Mouse (Mus musculus): ENCODE data around the gene Ranbp9. TPM values are rescaled to one million over a fixed set of nuclear protein-coding genes. Genes with fewer than 3 reads are reported as not detected.

Ranbp9 gene
- polyA plus RNA-seq, 1 experiment = 15.7 TPM

DNA sequence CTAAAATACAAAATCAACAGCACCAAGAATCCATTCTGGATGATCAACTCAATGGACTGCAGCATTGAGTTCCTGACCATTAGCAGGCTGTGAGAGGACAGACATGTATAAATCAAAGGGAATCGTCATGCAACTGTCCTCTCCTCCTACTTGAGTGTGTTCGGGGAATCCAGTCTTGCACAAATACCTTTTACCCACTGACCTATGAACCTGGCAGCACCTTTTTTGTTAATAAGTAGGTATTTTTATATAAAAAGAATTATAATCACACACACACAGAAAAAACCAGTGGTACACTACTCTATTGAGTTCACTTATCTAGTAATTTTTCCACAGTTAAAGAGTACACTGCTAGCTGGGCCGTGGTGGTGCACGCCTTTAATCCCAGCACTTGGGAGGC is 37.4 kb downstream of the Ranbp9 start:
- no peaks in the 10 kb centered on the region for H3K27me3 ChIP-seq (ENCODE audit: control insufficient read depth, insufficient read depth, low read length)
- WGBS = 87% methylated on average over 4 of the region's 4 CpGs
- no peak for DNase-seq (ENCODE audit: low read depth in 1 of 2, low spot score in 2 of 2)
- no peaks in the 10 kb centered on the region for H3K36me3 ChIP-seq (ENCODE audit: control insufficient read depth, insufficient read depth, low read length)
- TF ChIP-seq CTCF (IDR thresholded peaks at IDR 0.05; ENCODE audit: extremely low read depth, insufficient read depth, insufficient read length, insufficient replicate concordance) (no peak), POLR2A (IDR thresholded peaks at IDR 0.05; ENCODE audit: low read depth, low read length) (no peak)
- no peak overlapping the region for H3K27ac ChIP-seq (ENCODE audit: insufficient read depth, low read length)
- H3K4me1 ChIP-seq (ENCODE audit: control insufficient read depth, insufficient read depth, insufficient read length) = peaks cover 18% of the 10 kb centered on the region; the same call in 1 of the 2 replicates
- no peak overlapping the region for H3K4me3 ChIP-seq (ENCODE audit: extremely low read depth, insufficient read depth, insufficient read length)

- no peak for DNase-seq (ENCODE audit: low read depth in 1 of 2, low spot score in 2 of 2)
- Histone ChIP-seq H3K36me3 (ENCODE audit: control insufficient read depth, insufficient read depth, low read length) (no peaks in the 10 kb centered on the region), H3K4me1 (ENCODE audit: control insufficient read depth, insufficient read depth, insufficient read length) (peaks cover 16% of the 10 kb centered on the region; the same call in 1 of the 2 replicates), H3K27ac (ENCODE audit: insufficient read depth, low read length) (no peak overlapping the region), H3K27me3 (ENCODE audit: control insufficient read depth, insufficient read depth, low read length) (no peaks in the 10 kb centered on the region), H3K4me3 (ENCODE audit: extremely low read depth, insufficient read depth, insufficient read length) (no peak overlapping the region)
- TF ChIP-seq CTCF (IDR thresholded peaks at IDR 0.05; ENCODE audit: extremely low read depth, insufficient read depth, insufficient read length, insufficient replicate concordance) (no peak), POLR2A (IDR thresholded peaks at IDR 0.05; ENCODE audit: low read depth, low read length) (no peak)
- WGBS = 39% methylated on average over 1 of the region's 1 CpGs
Measured at GRCm38 (mm10) chr13:43442551-43442950, 38.5 kb downstream of the Ranbp9 start.

GRCm38 (mm10) chr13:43440376-43440775 is 40.7 kb downstream of the Ranbp9 start:
- no peaks in the 10 kb centered on the region for H3K27me3 ChIP-seq (ENCODE audit: control insufficient read depth, insufficient read depth, low read length)
- H3K27ac ChIP-seq (ENCODE audit: insufficient read depth, low read length) = no peak overlapping the region
- H3K4me3 ChIP-seq (ENCODE audit: extremely low read depth, insufficient read depth, insufficient read length) = no peak overlapping the region
- 88% methylated on average over 1 of the region's 1 CpGs for WGBS
- DNase-seq (ENCODE audit: low read depth in 1 of 2, low spot score in 2 of 2) = no peak
- no peaks in the 10 kb centered on the region for H3K36me3 ChIP-seq (ENCODE audit: control insufficient read depth, insufficient read depth, low read length)
- TF ChIP-seq POLR2A (IDR thresholded peaks at IDR 0.05; ENCODE audit: low read depth, low read length) (no peak), CTCF (IDR thresholded peaks at IDR 0.05; ENCODE audit: extremely low read depth, insufficient read depth, insufficient read length, insufficient replicate concordance) (no peak)
- H3K4me1 ChIP-seq (ENCODE audit: control insufficient read depth, insufficient read depth, insufficient read length) = peaks cover 10% of the 10 kb centered on the region; the same call in 1 of the 2 replicates

- Histone ChIP-seq H3K27ac (ENCODE audit: insufficient read depth, low read length) (no peak overlapping the region), H3K4me1 (ENCODE audit: control insufficient read depth, insufficient read depth, insufficient read length) (peaks cover 2% of the 10 kb centered on the region; the same call in 1 of the 2 replicates), H3K27me3 (ENCODE audit: control insufficient read depth, insufficient read depth, low read length) (no peaks in the 10 kb centered on the region), H3K4me3 (ENCODE audit: extremely low read depth, insufficient read depth, insufficient read length) (no peak overlapping the region), H3K36me3 (ENCODE audit: control insufficient read depth, insufficient read depth, low read length) (peaks cover 7% of the 10 kb centered on the region; the same call in 1 of the 2 replicates)
- no peak for DNase-seq (ENCODE audit: low read depth in 1 of 2, low spot score in 2 of 2)
- no peak for TF ChIP-seq CTCF (IDR thresholded peaks at IDR 0.05; ENCODE audit: extremely low read depth, insufficient read depth, insufficient read length, insufficient replicate concordance)
- no peak for TF ChIP-seq POLR2A (IDR thresholded peaks at IDR 0.05; ENCODE audit: low read depth, low read length)
- 30% methylated on average over 2 of the region's 2 CpGs for WGBS
Measured at GRCm38 (mm10) chr13:43433395-43433794, 47.7 kb downstream of the Ranbp9 start.

- 95% methylated on average over 4 of the region's 4 CpGs for WGBS
- no peaks in the 10 kb centered on the region for H3K27me3 ChIP-seq (ENCODE audit: control insufficient read depth, insufficient read depth, low read length)
- H3K4me3 ChIP-seq (ENCODE audit: extremely low read depth, insufficient read depth, insufficient read length) = no peak overlapping the region
- no peak overlapping the region for H3K27ac ChIP-seq (ENCODE audit: insufficient read depth, low read length)
- no peak for DNase-seq (ENCODE audit: low read depth in 1 of 2, low spot score in 2 of 2)
- peaks cover 9% of the 10 kb centered on the region; the same call in 1 of the 2 replicates for H3K36me3 ChIP-seq (ENCODE audit: control insufficient read depth, insufficient read depth, low read length)
- no peaks in the 10 kb centered on the region; the same call in 1 of the 2 replicates for H3K4me1 ChIP-seq (ENCODE audit: control insufficient read depth, insufficient read depth, insufficient read length)
- TF ChIP-seq POLR2A (IDR thresholded peaks at IDR 0.05; ENCODE audit: low read depth, low read length) (no peak), CTCF (IDR thresholded peaks at IDR 0.05; ENCODE audit: extremely low read depth, insufficient read depth, insufficient read length, insufficient replicate concordance) (no peak)
Measured at GRCm38 (mm10) chr13:43428436-43428835, 52.6 kb downstream of the Ranbp9 start.

DNA sequence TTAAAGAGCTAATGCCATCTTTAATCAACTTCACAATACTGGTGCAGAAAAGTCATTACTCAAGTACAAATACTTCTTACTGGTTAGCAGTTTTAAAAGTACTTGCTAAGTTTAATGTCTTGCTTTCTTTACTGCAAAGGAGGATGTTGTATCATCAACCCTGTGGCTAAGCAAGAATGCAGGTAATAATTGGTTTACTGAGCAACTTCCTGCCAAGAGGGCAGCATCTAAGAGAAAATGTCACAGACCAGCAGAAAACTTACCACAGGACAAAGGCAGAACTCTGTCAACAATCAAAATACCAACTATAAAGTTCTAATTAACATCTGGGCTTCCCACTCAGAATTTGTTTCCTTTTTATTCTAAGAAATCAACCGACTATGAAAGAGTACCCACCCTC is 65.8 kb downstream of the Ranbp9 start:
- no peaks in the 10 kb centered on the region for H3K27me3 ChIP-seq (ENCODE audit: control insufficient read depth, insufficient read depth, low read length)
- no peak for DNase-seq (ENCODE audit: low read depth in 1 of 2, low spot score in 2 of 2)
- H3K27ac ChIP-seq (ENCODE audit: insufficient read depth, low read length) = no peak overlapping the region
- no peaks in the 10 kb centered on the region for H3K4me1 ChIP-seq (ENCODE audit: control insufficient read depth, insufficient read depth, insufficient read length)
- H3K4me3 ChIP-seq (ENCODE audit: extremely low read depth, insufficient read depth, insufficient read length) = no peak overlapping the region
- no peak for TF ChIP-seq CTCF (IDR thresholded peaks at IDR 0.05; ENCODE audit: extremely low read depth, insufficient read depth, insufficient read length, insufficient replicate concordance)
- peaks cover 38% of the 10 kb centered on the region for H3K36me3 ChIP-seq (ENCODE audit: control insufficient read depth, insufficient read depth, low read length)
- WGBS = 71% methylated on average over 1 of the region's 1 CpGs

DNA sequence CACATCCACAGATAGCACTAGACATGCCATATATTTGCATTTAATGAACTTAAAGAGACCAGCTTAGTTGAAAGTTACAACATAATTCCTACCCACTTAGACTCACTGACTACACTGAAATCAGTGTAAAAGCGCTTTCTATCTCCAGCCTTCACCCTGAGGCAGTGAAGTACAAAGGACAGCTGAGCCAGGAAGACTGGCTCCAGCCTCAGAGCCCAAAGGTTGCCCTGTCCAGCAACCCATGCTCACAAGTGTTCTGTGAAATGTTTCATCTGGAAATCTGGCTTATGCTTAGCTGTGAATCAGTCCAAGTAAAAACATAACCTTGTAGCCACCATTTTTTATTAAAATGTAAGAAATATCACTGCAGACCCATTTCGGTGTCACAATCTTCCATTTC is 67.5 kb downstream of the Ranbp9 start:
- Histone ChIP-seq H3K4me1 (ENCODE audit: control insufficient read depth, insufficient read depth, insufficient read length) (no peaks in the 10 kb centered on the region), H3K27ac (ENCODE audit: insufficient read depth, low read length) (no peak overlapping the region), H3K36me3 (ENCODE audit: control insufficient read depth, insufficient read depth, low read length) (peaks cover 36% of the 10 kb centered on the region), H3K4me3 (ENCODE audit: extremely low read depth, insufficient read depth, insufficient read length) (no peak overlapping the region), H3K27me3 (ENCODE audit: control insufficient read depth, insufficient read depth, low read length) (no peaks in the 10 kb centered on the region)
- DNase-seq (ENCODE audit: low read depth in 1 of 2, low spot score in 2 of 2) = no peak
- WGBS = 93% methylated on average over 2 of the region's 2 CpGs
- no peak for TF ChIP-seq POLR2A (IDR thresholded peaks at IDR 0.05; ENCODE audit: low read depth, low read length)
- no peak for TF ChIP-seq CTCF (IDR thresholded peaks at IDR 0.05; ENCODE audit: extremely low read depth, insufficient read depth, insufficient read length, insufficient replicate concordance)
